Mouse (Mus musculus): ENCODE measurements around the gene Schip1.

- TF ChIP-seq EP300 (IDR thresholded peaks at IDR 0.05; ENCODE audit: low read depth) = no peak
- TF ChIP-seq CTCF (IDR thresholded peaks at IDR 0.05; ENCODE audit: low read depth) = no peak
Observed at GRCm38 (mm10) chr3:68036097-68036496, 28.5 kb upstream of the Schip1 start.
